Mouse (Mus musculus) midbrain, embryonic 16.5 days (tissue): ENCODE measurements around the gene Tmem45b. TPM values are rescaled to one million over a fixed set of nuclear protein-coding genes. Genes with fewer than 3 reads are reported as not detected.
"Not testable (repeated sequence)": the region's sequence is repeated elsewhere in the genome, so short reads cannot be mapped to it uniquely, and the experiment has no call there.

ENCODE experiments used
- ATAC-seq: fragments of 200-750 bp; cut with Nextera tagmentation; 2 replicates; pipeline ENCODE4 v1.8.0; 2017; ENCODE audit warnings: moderate TSS enrichment
- H3K27ac ChIP-seq: fragments of 300-500 bp; sonication (generic); 2 replicates; pipeline ENCODE4 v1.5.1; 2014; ENCODE audit warnings: mild to moderate bottlenecking, low read length, mixed read lengths
- H3K27me3 ChIP-seq: fragments of 300-500 bp; sonication (generic); 2 replicates; pipeline ENCODE4 v1.6.1; 2014; ENCODE audit warnings: low read depth, low read length, mixed read lengths; ENCODE audit not compliant: control insufficient read depth, insufficient read depth
- H3K36me3 ChIP-seq: fragments of 300-500 bp; sonication (generic); 2 replicates; pipeline ENCODE4 v1.6.1; 2014; ENCODE audit warnings: mild to moderate bottlenecking, low read length, moderate library complexity, mixed read lengths; ENCODE audit not compliant: control insufficient read depth, insufficient read depth
- H3K4me1 ChIP-seq: fragments of 300-500 bp; sonication (generic); 2 replicates; pipeline ENCODE4 v1.6.1; 2014; ENCODE audit warnings: mild to moderate bottlenecking, low read length, mixed read lengths; ENCODE audit not compliant: control insufficient read depth, insufficient read depth
- H3K4me2 ChIP-seq: fragments of 300-500 bp; sonication (generic); 2 replicates; pipeline ENCODE4 v1.6.1; 2014; ENCODE audit warnings: mild to moderate bottlenecking, low read length, mixed read lengths
- H3K4me3 ChIP-seq: fragments of 300-500 bp; sonication (generic); 2 replicates; pipeline ENCODE4 v1.5.1; 2014; ENCODE audit warnings: low read depth, mild to moderate bottlenecking, low read length, moderate library complexity, mixed read lengths
- H3K9ac ChIP-seq: fragments of 300-500 bp; sonication (generic); 2 replicates; pipeline ENCODE4 v1.6.1; 2014; ENCODE audit warnings: low read depth, low read length, mixed read lengths
- H3K9me3 ChIP-seq: fragments of 300-500 bp; sonication (generic); replicated peaks from 2 replicates; pipeline ENCODE4 v1.6.1; 2014; ENCODE audit warnings: mild to moderate bottlenecking, low read length, mixed read lengths; ENCODE audit not compliant: control insufficient read depth, poor library complexity, severe bottlenecking
- WGBS: fragments of 180-500 bp; shearing (Covaris S2); extraction: QIAGEN DNeasy Blood & Tissue Kit; methylation state at CpG from one replicate; pipeline ENCODE4 v1.1.7; 2014; 5-methylcytosine and 5-hydroxymethylcytosine counted together
- polyA plus RNA-seq: library from polyadenylated mRNA; unstranded; fragments of >200 nt; fragmentation: Nextera tagmentation; extraction: Ambion mirVana; gene quantifications from 2 replicates; pipeline ENCODE4 v1.2.1, GENCODE M21; 2015

Gene Tmem45b
- 0.11 and 0.54 TPM in 2 replicates for polyA plus RNA-seq

DNA sequence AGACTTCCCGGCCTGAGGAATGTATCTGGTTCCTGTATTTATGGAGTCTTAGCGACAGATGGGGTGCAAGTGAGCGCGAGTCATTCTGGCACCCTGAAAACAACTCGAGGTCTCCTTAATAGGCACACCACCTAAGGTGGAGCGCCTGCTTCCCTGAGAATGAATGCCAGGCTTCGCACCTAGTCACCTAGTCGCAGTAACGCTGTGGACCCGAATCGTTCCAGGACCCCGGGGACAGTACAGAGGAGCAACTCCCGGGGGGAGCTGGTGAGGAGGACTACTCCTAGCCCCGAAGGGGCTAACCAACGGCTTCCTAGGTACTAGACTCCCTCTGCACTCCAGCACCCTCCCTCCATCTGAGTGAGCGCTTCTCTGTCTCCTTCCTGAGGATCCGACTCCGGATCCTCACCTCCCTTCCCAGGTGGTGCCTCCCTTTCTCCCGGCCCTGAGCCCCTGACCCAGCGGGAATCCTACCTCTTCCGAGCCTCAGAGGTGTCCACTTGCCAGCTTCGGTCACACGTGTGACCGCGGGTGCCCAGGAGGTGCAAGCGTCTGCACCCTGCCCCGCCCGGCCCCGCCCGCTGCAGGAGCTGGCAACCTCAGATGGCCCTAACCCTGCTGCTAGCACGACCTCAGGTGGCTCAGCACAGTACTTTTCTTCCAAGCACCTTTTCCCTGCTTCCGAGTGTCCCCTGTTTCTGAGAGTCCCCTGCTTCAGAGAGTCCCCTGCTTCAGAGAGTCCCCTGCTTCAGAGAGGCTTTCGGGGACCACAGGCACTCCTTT is at the start of gene Tmem45b:
Tmem45b (minus strand) TSS at position 771 of the 783 bp plus-strand sequence.
- Histone ChIP-seq H3K27me3 (peaks cover 13% of the 10 kb centered on the region), H3K9ac (peak within 1 kb of the TSS; percentile 5; the same call in 1 of the 2 replicates), H3K9me3 (no peaks in the 10 kb centered on the region), H3K27ac (no peak within 1 kb of the TSS), H3K4me2 (peak within 1 kb of the TSS; percentile 40), H3K4me3 (0 out of 2 replicates have a peak within 1 kb of the TSS, but pooled peaks have one; percentile 17), H3K4me1 (0 out of 2 replicates have a peak, but pooled peaks cover 2% of the 10 kb centered on the region), H3K36me3 (no peaks in the 10 kb centered on the region)
- WGBS: 9% methylated on average over 33 of the region's 33 CpGs
- ATAC-seq: no peak

DNA sequence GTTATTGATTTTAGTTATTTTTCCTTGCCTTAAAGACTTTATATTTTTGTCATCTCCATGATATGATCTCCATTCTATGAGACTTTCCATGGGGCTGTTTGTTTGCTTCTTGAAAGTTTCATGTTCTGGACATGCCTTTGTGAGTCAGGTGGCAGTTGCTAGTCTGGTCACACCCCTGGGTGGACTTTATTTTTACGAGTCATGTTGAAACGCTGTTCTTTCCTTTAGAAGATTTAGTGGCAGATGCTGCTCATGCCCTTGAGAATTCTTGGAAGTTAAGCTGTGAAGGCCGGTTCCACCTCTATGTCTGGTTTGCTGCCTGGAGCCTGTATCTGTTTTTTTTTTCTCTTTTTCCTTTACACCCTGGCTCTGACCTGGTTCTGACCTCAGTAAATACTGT is 43.9 kb upstream of the Tmem45b start:
- Histone ChIP-seq H3K9me3 (no peaks in the 10 kb centered on the region), H3K4me2 (no peak overlapping the region), H3K27me3 (no peaks in the 10 kb centered on the region), H3K4me1 (no peaks in the 10 kb centered on the region), H3K36me3 (no peaks in the 10 kb centered on the region), H3K27ac (no peak overlapping the region), H3K9ac (no peak overlapping the region), H3K4me3 (no peak overlapping the region)
- ATAC-seq: no peak
- WGBS: 87% methylated on average over 3 of the region's 3 CpGs

DNA sequence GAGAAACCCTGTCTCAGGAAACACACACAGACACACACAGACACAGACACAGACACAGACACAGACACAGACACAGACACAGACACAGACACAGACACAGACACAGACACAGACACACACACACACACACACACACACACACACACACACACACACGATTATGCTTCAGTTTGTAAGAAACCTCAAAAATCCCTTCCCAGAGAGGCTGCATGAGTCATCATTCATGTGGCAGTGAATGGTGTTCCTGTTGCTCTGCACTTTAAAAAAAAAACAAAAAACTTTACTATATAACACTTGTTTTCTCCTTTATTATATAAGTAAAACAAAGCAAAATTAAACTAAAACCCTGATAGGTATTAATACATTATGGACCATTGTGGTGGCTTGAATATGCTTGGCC is 37.0 kb upstream of the Tmem45b start:
- H3K27me3 ChIP-seq, H3K4me1 ChIP-seq, H3K27ac ChIP-seq, H3K9ac ChIP-seq, H3K9me3 ChIP-seq, H3K36me3 ChIP-seq, ATAC-seq, H3K4me3 ChIP-seq, H3K4me2 ChIP-seq: not testable (repeated sequence)
- 81% methylated on average over 1 of the region's 1 CpGs for WGBS

DNA sequence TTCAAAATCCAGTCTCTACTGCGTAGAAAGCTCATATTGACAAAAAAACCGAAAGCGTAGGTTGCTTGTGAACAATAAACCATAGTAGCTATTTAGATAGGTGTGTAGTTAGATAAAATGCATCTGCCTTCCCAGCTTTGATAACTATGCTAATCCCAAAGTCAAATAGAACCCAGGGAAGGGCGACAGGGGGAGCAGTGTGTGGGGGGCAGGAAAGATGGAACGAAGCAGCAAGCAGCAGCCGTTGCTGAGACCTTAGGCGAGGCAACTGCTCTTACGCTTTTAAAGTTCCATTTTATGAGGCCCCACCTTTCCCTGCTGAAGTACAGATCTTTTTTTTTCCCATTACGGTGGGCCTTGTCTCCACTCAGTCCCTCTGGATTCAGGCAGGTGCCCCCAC is 1.1 kb downstream of the Tmem45b start:
- Histone ChIP-seq H3K4me1 (0 out of 2 replicates have a peak, but pooled peaks cover 2% of the 10 kb centered on the region), H3K36me3 (no peaks in the 10 kb centered on the region), H3K27ac (no peak overlapping the region), H3K9ac (no peak overlapping the region), H3K27me3 (peaks cover 13% of the 10 kb centered on the region), H3K9me3 (no peaks in the 10 kb centered on the region), H3K4me3 (no peak overlapping the region), H3K4me2 (no peak overlapping the region)
- WGBS: 43% methylated on average over 9 of the region's 9 CpGs
- no peak for ATAC-seq

DNA sequence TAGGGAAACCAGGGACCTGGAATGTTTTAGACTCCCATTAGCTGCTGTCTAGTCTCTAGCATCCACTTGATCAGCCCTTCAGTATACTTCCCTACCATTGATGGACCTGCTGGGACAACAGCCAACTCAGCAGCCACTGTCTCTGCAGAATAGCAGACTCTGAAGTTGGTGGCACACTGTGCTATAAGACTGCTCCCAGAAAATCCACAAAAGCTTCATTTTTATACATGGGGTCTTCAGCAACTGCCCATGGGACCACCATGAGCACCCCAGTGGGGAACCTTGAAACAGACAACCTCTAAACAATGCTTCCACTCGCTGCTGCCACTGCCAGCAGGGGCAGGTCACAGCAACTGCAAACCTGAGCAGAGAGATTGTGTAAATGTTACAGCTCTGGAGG is 9.9 kb downstream of the Tmem45b start:
- H3K27me3 ChIP-seq: no peaks in the 10 kb centered on the region
- no peak overlapping the region for H3K27ac ChIP-seq
- no peaks in the 10 kb centered on the region for H3K4me1 ChIP-seq
- H3K36me3 ChIP-seq: no peaks in the 10 kb centered on the region
- no peak overlapping the region for H3K9ac ChIP-seq
- WGBS: 53% methylated on average over 1 of the region's 1 CpGs
- no peaks in the 10 kb centered on the region for H3K9me3 ChIP-seq
- no peak overlapping the region for H3K4me3 ChIP-seq
- ATAC-seq: no peak
- H3K4me2 ChIP-seq: no peak overlapping the region

DNA sequence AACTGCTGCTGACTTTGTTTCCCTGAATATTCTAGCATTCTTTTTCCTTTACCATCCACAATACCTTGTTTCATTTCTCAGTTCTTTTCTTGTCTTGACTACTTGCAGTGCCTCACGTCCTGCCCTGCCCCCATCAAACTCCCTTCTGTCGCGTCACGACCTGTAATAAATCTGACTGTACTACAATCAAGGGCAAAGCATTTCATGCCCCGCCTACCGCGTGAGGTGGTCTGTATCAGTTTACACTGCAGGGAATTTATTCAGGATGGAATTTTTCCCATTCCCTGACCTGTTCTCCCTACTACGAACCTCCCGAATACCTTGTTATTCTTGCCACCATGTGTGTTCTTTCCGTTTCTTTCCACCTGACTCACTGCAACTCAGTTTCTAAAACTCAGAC is 12.1 kb downstream of the Tmem45b start:
- H3K36me3 ChIP-seq: no peaks in the 10 kb centered on the region
- 85% methylated on average over 10 of the region's 10 CpGs for WGBS
- H3K9me3 ChIP-seq: no peaks in the 10 kb centered on the region
- no peaks in the 10 kb centered on the region for H3K27me3 ChIP-seq
- no peak overlapping the region for H3K4me3 ChIP-seq
- no peak overlapping the region for H3K9ac ChIP-seq
- no peaks in the 10 kb centered on the region for H3K4me1 ChIP-seq
- no peak overlapping the region for H3K27ac ChIP-seq
- no peak for ATAC-seq
- H3K4me2 ChIP-seq: no peak overlapping the region

DNA sequence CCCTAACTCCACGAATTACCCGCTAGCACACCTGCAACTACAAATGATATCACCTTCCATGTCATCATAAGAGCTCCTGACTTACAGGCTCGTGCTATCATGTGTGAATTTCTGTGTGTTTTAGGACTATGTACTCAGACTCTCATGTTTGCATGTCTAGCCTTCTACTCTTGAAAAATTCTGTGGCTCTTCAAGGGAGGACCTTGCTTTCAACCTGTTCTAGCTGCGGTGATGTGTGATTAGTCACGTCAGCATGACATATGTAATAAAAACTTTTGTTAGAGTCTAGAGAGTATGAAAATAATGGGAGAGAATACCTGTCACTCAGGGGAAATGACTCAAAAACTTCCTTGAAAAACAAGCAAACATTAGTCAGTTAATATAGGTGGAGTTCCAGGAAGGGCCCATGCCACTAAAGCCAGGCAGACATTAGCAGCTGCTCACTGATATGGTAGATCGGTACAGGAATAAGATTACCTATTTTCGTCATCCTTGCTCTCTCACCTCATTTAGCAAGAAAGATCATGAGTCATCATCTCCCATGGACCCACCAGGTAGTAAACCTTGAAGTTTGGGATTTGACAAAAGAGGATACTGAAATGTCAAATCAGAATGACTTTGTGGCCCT is 15.0 kb downstream of the Tmem45b start:
- no peaks in the 10 kb centered on the region for H3K9me3 ChIP-seq
- H3K9ac ChIP-seq: no peak overlapping the region
- no peaks in the 10 kb centered on the region for H3K4me1 ChIP-seq
- H3K27ac ChIP-seq: no peak overlapping the region
- no peaks in the 10 kb centered on the region for H3K27me3 ChIP-seq
- no peak for ATAC-seq
- no peak overlapping the region for H3K4me3 ChIP-seq
- no peak overlapping the region for H3K4me2 ChIP-seq
- no peaks in the 10 kb centered on the region for H3K36me3 ChIP-seq
- WGBS: 91% methylated on average over 7 of the region's 7 CpGs

DNA sequence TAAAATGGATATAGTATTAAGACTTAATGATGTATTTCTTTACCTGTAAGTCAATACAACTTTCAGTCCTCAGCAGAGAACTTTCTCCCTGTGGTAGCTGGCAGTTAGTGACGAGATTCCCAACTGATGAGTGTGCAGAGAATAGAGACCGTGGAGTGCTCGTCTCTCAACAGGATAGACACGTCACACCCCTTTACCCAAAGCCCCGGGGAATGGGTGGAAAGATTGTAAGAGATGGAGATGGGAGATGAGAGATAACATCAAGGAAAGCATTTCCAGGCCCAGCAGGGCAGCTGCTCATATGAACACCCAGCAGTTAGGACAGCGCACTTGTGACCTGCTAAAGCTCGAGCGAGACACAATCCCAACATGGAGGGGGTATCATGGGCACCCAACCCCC is 20.0 kb downstream of the Tmem45b start:
- Histone ChIP-seq H3K4me2 (no peak overlapping the region), H3K27me3 (no peaks in the 10 kb centered on the region), H3K36me3 (no peaks in the 10 kb centered on the region), H3K4me3 (no peak overlapping the region), H3K9me3 (no peaks in the 10 kb centered on the region), H3K9ac (no peak overlapping the region), H3K4me1 (no peaks in the 10 kb centered on the region), H3K27ac (no peak overlapping the region)
- no peak for ATAC-seq
- WGBS: 79% methylated on average over 8 of the region's 8 CpGs

DNA sequence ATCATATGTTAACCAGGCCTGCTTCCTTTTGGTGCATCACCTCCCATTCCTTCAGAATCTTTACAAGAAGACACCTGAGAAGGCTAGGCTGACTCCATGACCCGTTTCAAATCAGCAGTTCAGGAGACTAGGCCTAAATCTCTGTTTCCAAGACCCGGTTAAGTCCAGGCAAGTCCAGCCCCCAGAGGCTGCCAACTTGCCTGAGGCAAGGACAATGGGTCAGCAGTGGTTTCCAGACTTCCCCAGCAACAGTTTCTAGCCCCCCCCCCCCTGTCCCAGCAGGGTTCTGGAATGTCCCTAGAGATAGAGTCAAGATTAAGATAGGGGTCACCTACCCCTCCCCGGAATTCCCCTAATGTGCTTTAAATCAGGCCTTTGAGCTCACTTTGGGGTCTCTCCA is 22.8 kb downstream of the Tmem45b start:
- no peak for ATAC-seq
- no peak overlapping the region for H3K4me2 ChIP-seq
- no peak overlapping the region for H3K9ac ChIP-seq
- H3K9me3 ChIP-seq: no peaks in the 10 kb centered on the region
- H3K36me3 ChIP-seq: no peaks in the 10 kb centered on the region
- no peaks in the 10 kb centered on the region for H3K4me1 ChIP-seq
- no peaks in the 10 kb centered on the region for H3K27me3 ChIP-seq
- H3K27ac ChIP-seq: no peak overlapping the region
- WGBS: 84% methylated on average over 3 of the region's 3 CpGs
- H3K4me3 ChIP-seq: no peak overlapping the region
